Mouse (Mus musculus): ENCODE data around the gene Gstm4. TPM values are rescaled to one million over a fixed set of nuclear protein-coding genes. Genes with fewer than 3 reads are reported as not detected.
"Not testable (repeated sequence)": the region's sequence is repeated elsewhere in the genome, so short reads cannot be mapped to it uniquely, and the experiment has no call there.

Gene Gstm4
- polyA plus RNA-seq, 1 experiment from 2014 or later: 13.5 TPM

DNA sequence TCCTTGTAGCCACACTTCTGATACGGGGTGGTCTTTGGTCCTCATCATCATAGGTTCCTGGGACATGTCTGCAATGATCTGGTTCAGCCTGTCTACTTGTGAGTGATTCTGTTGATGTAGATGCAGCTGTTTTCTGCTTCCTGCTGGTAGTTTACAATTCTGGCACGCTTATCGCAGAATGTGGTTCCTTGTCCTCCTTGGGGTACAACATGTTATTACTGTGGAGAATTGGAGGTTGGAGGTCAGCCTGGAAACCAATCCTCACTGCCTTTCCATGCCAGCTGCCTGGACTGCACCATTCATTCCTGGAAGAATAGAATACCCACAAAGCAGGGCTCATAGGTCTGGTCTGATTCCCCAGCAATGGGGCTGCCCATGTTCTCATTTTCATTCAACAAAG lies 45.2 kb downstream of the Gstm4 start:
- Histone ChIP-seq H3K4me3 (ENCODE audit: low read depth, low read length) (no peak overlapping the region), H3K4me1 (ENCODE audit: insufficient read depth) (no peaks in the 10 kb centered on the region), H3K27ac (ENCODE audit: low read depth) (no peak overlapping the region), H3K27me3 (ENCODE audit: insufficient read depth, low read length) (no peaks in the 10 kb centered on the region), H3K9me3 (ENCODE audit: low read length) (no peaks in the 10 kb centered on the region), H3K4me2 (ENCODE audit: low read depth, low read length) (no peak overlapping the region), H3K9ac (replicated peaks) (no peak overlapping the region), H3K36me3 (replicated peaks; ENCODE audit: insufficient read depth, low read length) (no peaks in the 10 kb centered on the region)
- DNase-seq (no peak), ATAC-seq (no peak)
- TF ChIP-seq CTCF (IDR thresholded peaks at IDR 0.05; ENCODE audit: low read depth) (no peak), EP300 (IDR thresholded peaks at IDR 0.05; ENCODE audit: low read depth) (no peak)
- 76% methylated on average over 3 of the region's 3 CpGs for WGBS (ENCODE audit: insufficient replicate concordance)

DNA sequence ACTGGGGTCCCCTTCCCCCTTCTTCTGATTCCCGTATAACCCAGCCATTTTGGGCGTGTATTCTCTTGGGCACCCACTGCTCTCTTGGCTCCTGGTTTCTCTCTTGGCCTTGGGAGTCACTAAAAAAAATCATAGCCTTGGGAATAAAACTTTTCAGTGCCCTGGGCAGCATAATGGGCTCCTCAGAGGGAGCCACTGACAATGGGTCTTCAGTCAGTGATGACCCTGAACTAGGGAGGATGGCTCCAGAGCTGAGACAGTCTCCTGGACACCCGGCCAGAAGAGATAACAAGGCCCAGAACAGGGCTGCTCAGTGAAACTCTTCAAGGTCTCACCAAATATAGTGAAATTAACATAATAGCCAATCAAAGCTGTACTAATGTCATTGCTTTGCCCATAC lies 46.1 kb downstream of the Gstm4 start:
- Histone ChIP-seq H3K4me3 (ENCODE audit: low read depth, low read length) (no peak overlapping the region), H3K9ac (replicated peaks) (no peak overlapping the region), H3K4me1 (ENCODE audit: insufficient read depth) (no peaks in the 10 kb centered on the region), H3K36me3 (replicated peaks; ENCODE audit: insufficient read depth, low read length) (no peaks in the 10 kb centered on the region), H3K9me3 (ENCODE audit: low read length) (0 out of 2 replicates have a peak, but pooled peaks cover 3% of the 10 kb centered on the region), H3K27me3 (ENCODE audit: insufficient read depth, low read length) (no peaks in the 10 kb centered on the region), H3K4me2 (ENCODE audit: low read depth, low read length) (no peak overlapping the region), H3K27ac (ENCODE audit: low read depth) (no peak overlapping the region)
- WGBS (ENCODE audit: insufficient replicate concordance): 76% methylated on average over 3 of the region's 3 CpGs
- DNase-seq (no peak), ATAC-seq (no peak)
- no peak for TF ChIP-seq CTCF (IDR thresholded peaks at IDR 0.05; ENCODE audit: low read depth)
- TF ChIP-seq EP300 (IDR thresholded peaks at IDR 0.05; ENCODE audit: low read depth): no peak

DNA sequence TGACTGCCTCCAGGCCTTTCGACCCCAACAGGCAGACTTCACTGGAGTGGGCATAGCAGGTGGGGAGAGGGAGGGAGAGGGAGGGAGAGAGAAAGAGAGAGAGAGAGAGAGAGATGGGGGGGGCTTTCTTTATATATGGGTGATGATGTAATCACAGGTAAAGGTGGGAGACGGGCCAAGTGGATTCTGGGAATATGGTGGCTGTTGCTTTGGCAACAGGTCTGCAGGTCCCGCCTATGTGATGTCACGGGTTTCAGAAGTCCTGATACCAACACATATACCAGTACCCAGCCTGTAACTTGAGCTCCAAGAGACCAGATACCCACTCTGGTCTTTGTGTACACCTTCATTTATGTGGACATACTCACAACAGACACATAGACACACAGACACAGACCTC lies 48.1 kb downstream of the Gstm4 start:
- no peaks in the 10 kb centered on the region for H3K36me3 ChIP-seq (replicated peaks; ENCODE audit: insufficient read depth, low read length)
- H3K4me2 ChIP-seq (ENCODE audit: low read depth, low read length): no peak overlapping the region
- no peaks in the 10 kb centered on the region for H3K27me3 ChIP-seq (ENCODE audit: insufficient read depth, low read length)
- H3K4me1 ChIP-seq (ENCODE audit: insufficient read depth): no peaks in the 10 kb centered on the region
- WGBS (ENCODE audit: insufficient replicate concordance): 66% methylated on average over 4 of the region's 4 CpGs
- TF ChIP-seq EP300 (IDR thresholded peaks at IDR 0.05; ENCODE audit: low read depth): no peak
- no peak for TF ChIP-seq CTCF (IDR thresholded peaks at IDR 0.05; ENCODE audit: low read depth)
- H3K9ac ChIP-seq (replicated peaks): no peak overlapping the region
- DNase-seq (no peak), ATAC-seq (no peak)
- no peak overlapping the region for H3K27ac ChIP-seq (ENCODE audit: low read depth)
- 0 out of 2 replicates have a peak, but pooled peaks cover 4% of the 10 kb centered on the region for H3K9me3 ChIP-seq (ENCODE audit: low read length)
- no peak overlapping the region for H3K4me3 ChIP-seq (ENCODE audit: low read depth, low read length)

DNA sequence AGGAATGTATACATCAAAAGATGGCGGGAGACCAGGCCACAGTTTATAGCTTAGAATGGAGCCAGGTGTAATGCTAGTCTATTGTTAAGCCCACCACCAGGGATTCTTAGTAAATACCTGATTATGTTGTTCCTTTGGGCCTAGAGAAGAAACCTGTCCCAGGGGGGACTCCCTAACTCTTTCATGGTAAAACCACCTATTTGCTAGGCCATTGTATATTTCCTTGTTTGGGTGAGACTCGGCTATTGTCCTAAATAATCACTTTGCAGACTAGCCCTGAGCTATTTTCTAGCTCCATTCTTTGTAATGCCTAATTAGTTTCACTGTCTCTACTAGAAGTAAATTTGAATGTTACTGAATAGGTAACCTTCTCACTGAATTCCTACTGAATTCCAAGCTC lies 48.7 kb downstream of the Gstm4 start:
- H3K9ac ChIP-seq (replicated peaks); ATAC-seq: not testable (repeated sequence)

More for the DNA sequence above, 48.7 kb downstream of the Gstm4 start:
- not testable (repeated sequence) for H3K27me3 ChIP-seq (ENCODE audit: insufficient read depth, low read length); H3K4me2 ChIP-seq (ENCODE audit: low read depth, low read length); H3K4me1 ChIP-seq (ENCODE audit: insufficient read depth); H3K4me3 ChIP-seq (ENCODE audit: low read depth, low read length); H3K36me3 ChIP-seq (replicated peaks; ENCODE audit: insufficient read depth, low read length); DNase-seq; H3K9me3 ChIP-seq (ENCODE audit: low read length); H3K27ac ChIP-seq (ENCODE audit: low read depth)
- WGBS (ENCODE audit: insufficient replicate concordance): 82% methylated on average over 2 of the region's 2 CpGs

Other genes with a start within 250 kb of the Gstm4 start
- gene Eps8l3, start 167.7 kb downstream of the Gstm4 start, polyA plus RNA-seq (2015; fragmentation: Nextera tagmentation; extraction: Ambion mirVana): not detected in 2 replicates
- 126 and 134 TPM in 2 replicates for gene Gstm5, start 149.1 kb downstream of the Gstm4 start, polyA plus RNA-seq (2015; fragmentation: Nextera tagmentation; extraction: Ambion mirVana)
- 39.2 and 42.2 TPM in 2 replicates for gene Gstm7, start 113.1 kb downstream of the Gstm4 start, polyA plus RNA-seq (2015; fragmentation: Nextera tagmentation; extraction: Ambion mirVana)
- gene Gstm6, start 101.1 kb downstream of the Gstm4 start, polyA plus RNA-seq (2015; fragmentation: Nextera tagmentation; extraction: Ambion mirVana): 17.2 and 18.0 TPM in 2 replicates
- 1.9 and 2.0 TPM in 2 replicates for gene Gstm3, start 75.6 kb downstream of the Gstm4 start, polyA plus RNA-seq (2015; fragmentation: Nextera tagmentation; extraction: Ambion mirVana)
- 11.7 TPM in 2 replicates for gene Gstm2, start 58.4 kb downstream of the Gstm4 start, polyA plus RNA-seq (2015; fragmentation: Nextera tagmentation; extraction: Ambion mirVana)
- gene Gstm1, start 26.9 kb downstream of the Gstm4 start, polyA plus RNA-seq (2015; fragmentation: Nextera tagmentation; extraction: Ambion mirVana): 188 and 211 TPM in 2 replicates
- gene Ampd2, start 41.8 kb upstream of the Gstm4 start, polyA plus RNA-seq (2015; fragmentation: Nextera tagmentation; extraction: Ambion mirVana): 17.3 and 23.0 TPM in 2 replicates
- gene Gnat2, start 47.9 kb upstream of the Gstm4 start, polyA plus RNA-seq (2015; fragmentation: Nextera tagmentation; extraction: Ambion mirVana): 1.6 and 1.7 TPM in 2 replicates
- 41.9 and 49.1 TPM in 2 replicates for gene Gnai3, start 101.3 kb upstream of the Gstm4 start, polyA plus RNA-seq (2015; fragmentation: Nextera tagmentation; extraction: Ambion mirVana)
- gene Gpr61, start 110.0 kb upstream of the Gstm4 start, polyA plus RNA-seq (2015; fragmentation: Nextera tagmentation; extraction: Ambion mirVana): not detected in 2 replicates
- 1.2 and 1.5 TPM in 2 replicates for gene Amigo1, start 141.4 kb upstream of the Gstm4 start, polyA plus RNA-seq (2015; fragmentation: Nextera tagmentation; extraction: Ambion mirVana)
- 1.5 and 1.6 TPM in 2 replicates for gene Cyb561d1, start 156.3 kb upstream of the Gstm4 start, polyA plus RNA-seq (2015; fragmentation: Nextera tagmentation; extraction: Ambion mirVana)
- 1.4 TPM in 2 replicates for gene Atxn7l2, start 166.0 kb upstream of the Gstm4 start, polyA plus RNA-seq (2015; fragmentation: Nextera tagmentation; extraction: Ambion mirVana)
- 0.05 and 0.79 TPM in 2 replicates for gene Sypl2, start 181.8 kb upstream of the Gstm4 start, polyA plus RNA-seq (2015; fragmentation: Nextera tagmentation; extraction: Ambion mirVana)
- 136 and 143 TPM in 2 replicates for gene Psma5, start 212.0 kb upstream of the Gstm4 start, polyA plus RNA-seq (2015; fragmentation: Nextera tagmentation; extraction: Ambion mirVana)
- gene Sort1, start 239.2 kb upstream of the Gstm4 start, polyA plus RNA-seq (2015; fragmentation: Nextera tagmentation; extraction: Ambion mirVana): 3.0 and 3.7 TPM in 2 replicates

Measured in liver, postnatal 0 days (tissue).